Mouse (Mus musculus): ENCODE measurements around the gene Prm3.

The Prm3 gene

GRCm38 (mm10) chr16:10783883-10784792, 6.6 kb downstream of the Prm3 start:
- no peak for TF ChIP-seq GATA4 (IDR thresholded peaks at IDR 0.05; ENCODE audit: insufficient replicate concordance, low read length)

- no peak for TF ChIP-seq GATA4 (IDR thresholded peaks at IDR 0.05; ENCODE audit: insufficient replicate concordance, low read length)
Measured at GRCm38 (mm10) chr16:10783451-10783850, 7.3 kb downstream of the Prm3 start.

GRCm38 (mm10) chr16:10783152-10783434, 7.6 kb downstream of the Prm3 start:
- no peak for TF ChIP-seq GATA4 (IDR thresholded peaks at IDR 0.05; ENCODE audit: insufficient replicate concordance, low read length)

- TF ChIP-seq GATA4 (IDR thresholded peaks at IDR 0.05; ENCODE audit: insufficient replicate concordance, low read length) = no peak
Measured at GRCm38 (mm10) chr16:10782377-10783151, 8.2 kb downstream of the Prm3 start.

GRCm38 (mm10) chr16:10781862-10782371, 8.8 kb downstream of the Prm3 start:
- no peak for TF ChIP-seq GATA4 (IDR thresholded peaks at IDR 0.05; ENCODE audit: insufficient replicate concordance, low read length)

GRCm38 (mm10) chr16:10780631-10781120, 10.0 kb downstream of the Prm3 start:
- no peak for TF ChIP-seq GATA4 (IDR thresholded peaks at IDR 0.05; ENCODE audit: insufficient replicate concordance, low read length)

GRCm38 (mm10) chr16:10777579-10778160, 13.0 kb downstream of the Prm3 start:
- no peak for TF ChIP-seq GATA4 (IDR thresholded peaks at IDR 0.05; ENCODE audit: insufficient replicate concordance, low read length)

GRCm38 (mm10) chr16:10776322-10776721, 14.4 kb downstream of the Prm3 start:
- no peak for TF ChIP-seq GATA4 (IDR thresholded peaks at IDR 0.05; ENCODE audit: insufficient replicate concordance, low read length)

- no peak for TF ChIP-seq GATA4 (IDR thresholded peaks at IDR 0.05; ENCODE audit: insufficient replicate concordance, low read length)
Measured at GRCm38 (mm10) chr16:10774726-10775125, 16.0 kb downstream of the Prm3 start.

- no peak for TF ChIP-seq GATA4 (IDR thresholded peaks at IDR 0.05; ENCODE audit: insufficient replicate concordance, low read length)
Measured at GRCm38 (mm10) chr16:10773543-10773942, 17.2 kb downstream of the Prm3 start.

- TF ChIP-seq GATA4 (IDR thresholded peaks at IDR 0.05; ENCODE audit: insufficient replicate concordance, low read length) = no peak
Measured at GRCm38 (mm10) chr16:10771769-10772510, 18.8 kb downstream of the Prm3 start.

- no peak for TF ChIP-seq GATA4 (IDR thresholded peaks at IDR 0.05; ENCODE audit: insufficient replicate concordance, low read length)
Measured at GRCm38 (mm10) chr16:10770531-10771325, 20.0 kb downstream of the Prm3 start.

- no peak for TF ChIP-seq GATA4 (IDR thresholded peaks at IDR 0.05; ENCODE audit: insufficient replicate concordance, low read length)
Measured at GRCm38 (mm10) chr16:10769661-10770060, 21.1 kb downstream of the Prm3 start.

- no peak for TF ChIP-seq GATA4 (IDR thresholded peaks at IDR 0.05; ENCODE audit: insufficient replicate concordance, low read length)
Measured at GRCm38 (mm10) chr16:10768821-10769220, 21.9 kb downstream of the Prm3 start.
